Mouse (Mus musculus) ES-Bruce4 (cell line): Measurements from ENCODE around the gene Hmgcl.

Experiments used
- CTCF ChIP-seq: IDR thresholded peaks from one replicate; pipeline ENCODE4 v1.8.1; 2011; ENCODE audit warnings: low read depth, low read length
- EP300 ChIP-seq: IDR thresholded peaks from 2 replicates; pipeline ENCODE4 v1.6.1; 2011; ENCODE audit warnings: low read depth, low read length; ENCODE audit not compliant: insufficient read depth

- TF ChIP-seq CTCF = peak; percentile 62
- TF ChIP-seq EP300 = 0 out of 2 replicates have a peak, but pooled peaks have one; percentile 4
These were observed 25.7 kb upstream of the Hmgcl start, which contains the start of gene Fuca1 for GRCm38 (mm10) chr4:135920304-135921241.
